Mouse (Mus musculus) forebrain, embryonic 13.5 days (tissue): ENCODE results near the gene Synpr. TPM values are rescaled to one million over a fixed set of nuclear protein-coding genes. Genes with fewer than 3 reads are reported as not detected.

ENCODE experiments used
- ATAC-seq: fragments of 200-750 bp; cut with Nextera tagmentation; 2 replicates; pipeline ENCODE4 v1.8.0; 2017
- H3K27ac ChIP-seq: fragments of 300-500 bp; sonication (generic); 2 replicates; pipeline ENCODE4 v1.5.1; 2015; ENCODE audit warnings: inconsistent platforms, mild to moderate bottlenecking, moderate library complexity
- H3K27me3 ChIP-seq: fragments of 300-500 bp; sonication (generic); 2 replicates; pipeline ENCODE4 v1.6.1; 2015; ENCODE audit warnings: mild to moderate bottlenecking, inconsistent platforms
- H3K36me3 ChIP-seq: fragments of 300-500 bp; sonication (generic); 2 replicates; pipeline ENCODE4 v1.6.1; 2015; ENCODE audit warnings: mild to moderate bottlenecking, inconsistent platforms; ENCODE audit not compliant: poor library complexity, severe bottlenecking
- H3K4me1 ChIP-seq: fragments of 300-500 bp; sonication (generic); 2 replicates; pipeline ENCODE4 v1.6.1; 2015; ENCODE audit warnings: inconsistent platforms
- H3K4me2 ChIP-seq: fragments of 300-500 bp; sonication (generic); 2 replicates; pipeline ENCODE4 v1.6.1; 2015; ENCODE audit warnings: inconsistent platforms, mild to moderate bottlenecking, moderate library complexity
- H3K4me3 ChIP-seq: fragments of 300-500 bp; sonication (generic); 2 replicates; pipeline ENCODE4 v1.5.1; 2015; ENCODE audit warnings: mild to moderate bottlenecking, inconsistent platforms
- H3K9ac ChIP-seq: fragments of 300-500 bp; sonication (generic); 2 replicates; pipeline ENCODE4 v1.6.1; 2015; ENCODE audit warnings: mild to moderate bottlenecking, inconsistent platforms
- H3K9me3 ChIP-seq: fragments of 300-500 bp; sonication (generic); replicated peaks from 2 replicates; pipeline ENCODE4 v1.6.1; 2016; ENCODE audit warnings: inconsistent platforms
- WGBS: fragments of 180-500 bp; shearing (Covaris S2); methylation state at CpG from one replicate; pipeline ENCODE4 v1.1.7; 2015; 5-methylcytosine and 5-hydroxymethylcytosine counted together
- polyA plus RNA-seq: library from polyadenylated mRNA; unstranded; fragments of >200 nt; fragmentation: Nextera tagmentation; extraction: Ambion mirVana; gene quantifications from 2 replicates; pipeline ENCODE4 v1.2.1, GENCODE M21; 2015

The Synpr gene
- polyA plus RNA-seq, 1 experiment from 2014 or later: 12.6 TPM

GRCm38 (mm10) chr14:13567996-13568395 is 283.4 kb downstream of the Synpr start:
- no peak overlapping the region for H3K4me3 ChIP-seq
- no peak overlapping the region for H3K4me2 ChIP-seq
- no peaks in the 10 kb centered on the region for H3K27me3 ChIP-seq
- H3K4me1 ChIP-seq: no peaks in the 10 kb centered on the region
- 83% methylated on average over 2 of the region's 2 CpGs for WGBS
- no peak overlapping the region for H3K9ac ChIP-seq
- no peak overlapping the region for H3K27ac ChIP-seq
- no peak for ATAC-seq
- no peaks in the 10 kb centered on the region for H3K36me3 ChIP-seq
- no peaks in the 10 kb centered on the region for H3K9me3 ChIP-seq

- Histone ChIP-seq H3K4me2 (no peak overlapping the region), H3K4me1 (no peaks in the 10 kb centered on the region), H3K4me3 (no peak overlapping the region), H3K9me3 (no peaks in the 10 kb centered on the region), H3K9ac (no peak overlapping the region), H3K27ac (no peak overlapping the region), H3K36me3 (no peaks in the 10 kb centered on the region), H3K27me3 (no peaks in the 10 kb centered on the region)
- no peak for ATAC-seq
These were observed 287.4 kb downstream of the Synpr start for GRCm38 (mm10) chr14:13571941-13572340.

- no peaks in the 10 kb centered on the region for H3K36me3 ChIP-seq
- no peak overlapping the region for H3K27ac ChIP-seq
- H3K4me3 ChIP-seq: no peak overlapping the region
- H3K4me1 ChIP-seq: no peaks in the 10 kb centered on the region
- 42% methylated on average over 1 of the region's 1 CpGs for WGBS
- H3K9ac ChIP-seq: no peak overlapping the region
- H3K9me3 ChIP-seq: no peaks in the 10 kb centered on the region
- H3K27me3 ChIP-seq: no peaks in the 10 kb centered on the region
- H3K4me2 ChIP-seq: no peak overlapping the region
- ATAC-seq: no peak
These were observed 287.9 kb downstream of the Synpr start for GRCm38 (mm10) chr14:13572530-13572929.

- WGBS: 91% methylated on average over 2 of the region's 2 CpGs
- Histone ChIP-seq H3K4me1 (no peaks in the 10 kb centered on the region), H3K4me3 (no peak overlapping the region), H3K9ac (no peak overlapping the region), H3K9me3 (no peaks in the 10 kb centered on the region), H3K36me3 (no peaks in the 10 kb centered on the region), H3K4me2 (no peak overlapping the region), H3K27ac (no peak overlapping the region), H3K27me3 (no peaks in the 10 kb centered on the region)
- ATAC-seq: no peak
These were observed 293.5 kb downstream of the Synpr start for GRCm38 (mm10) chr14:13578101-13578500.

- 79% methylated on average over 1 of the region's 1 CpGs for WGBS
- H3K4me1 ChIP-seq: no peaks in the 10 kb centered on the region
- H3K27ac ChIP-seq: no peak overlapping the region
- H3K9me3 ChIP-seq: no peaks in the 10 kb centered on the region
- H3K4me2 ChIP-seq: no peak overlapping the region
- H3K36me3 ChIP-seq: no peaks in the 10 kb centered on the region
- H3K9ac ChIP-seq: no peak overlapping the region
- H3K27me3 ChIP-seq: no peaks in the 10 kb centered on the region
- no peak overlapping the region for H3K4me3 ChIP-seq
- ATAC-seq: no peak
These were observed 294.2 kb downstream of the Synpr start for GRCm38 (mm10) chr14:13578744-13579143.

GRCm38 (mm10) chr14:13593321-13593940 is 308.9 kb downstream of the Synpr start:
- Histone ChIP-seq H3K4me3 (no peak overlapping the region), H3K36me3 (no peaks in the 10 kb centered on the region), H3K4me2 (no peak overlapping the region), H3K9me3 (no peaks in the 10 kb centered on the region), H3K9ac (no peak overlapping the region), H3K27ac (no peak overlapping the region), H3K4me1 (no peaks in the 10 kb centered on the region), H3K27me3 (no peaks in the 10 kb centered on the region)
- WGBS: 99% methylated on average over 2 of the region's 2 CpGs
- peak; percentile 21; the same call in 1 of the 2 replicates for ATAC-seq

GRCm38 (mm10) chr14:13596251-13596650 is 311.7 kb downstream of the Synpr start:
- Histone ChIP-seq H3K9ac (no peak overlapping the region), H3K4me3 (no peak overlapping the region), H3K27me3 (no peaks in the 10 kb centered on the region), H3K27ac (no peak overlapping the region), H3K4me1 (no peaks in the 10 kb centered on the region), H3K9me3 (no peaks in the 10 kb centered on the region), H3K36me3 (no peaks in the 10 kb centered on the region), H3K4me2 (no peak overlapping the region)
- 85% methylated on average over 6 of the region's 6 CpGs for whole genome bisulfite sequencing
- ATAC-seq: no peak

- 94% methylated on average over 2 of the region's 2 CpGs for WGBS
- no peak overlapping the region for H3K9ac ChIP-seq
- H3K4me2 ChIP-seq: no peak overlapping the region
- no peak overlapping the region for H3K27ac ChIP-seq
- ATAC-seq: no peak
- H3K9me3 ChIP-seq: no peaks in the 10 kb centered on the region
- H3K27me3 ChIP-seq: no peaks in the 10 kb centered on the region
- H3K4me1 ChIP-seq: no peaks in the 10 kb centered on the region
- H3K36me3 ChIP-seq: no peaks in the 10 kb centered on the region
- H3K4me3 ChIP-seq: no peak overlapping the region
These were observed 312.6 kb downstream of the Synpr start for GRCm38 (mm10) chr14:13597204-13597603.

GRCm38 (mm10) chr14:13620531-13620930 is 336.0 kb downstream of the Synpr start:
- Histone ChIP-seq H3K9ac (no peak overlapping the region), H3K4me2 (no peak overlapping the region), H3K27ac (no peak overlapping the region), H3K4me1 (no peaks in the 10 kb centered on the region), H3K4me3 (no peak overlapping the region), H3K27me3 (no peaks in the 10 kb centered on the region), H3K9me3 (no peaks in the 10 kb centered on the region), H3K36me3 (no peaks in the 10 kb centered on the region)
- ATAC-seq: no peak
- 62% methylated on average over 2 of the region's 2 CpGs for WGBS

GRCm38 (mm10) chr14:13649865-13650264 is 365.3 kb downstream of the Synpr start:
- no peaks in the 10 kb centered on the region for H3K27me3 ChIP-seq
- H3K4me1 ChIP-seq: peaks cover 16% of the 10 kb centered on the region
- H3K9ac ChIP-seq: no peak overlapping the region
- 83% methylated on average over 1 of the region's 1 CpGs for WGBS
- H3K4me3 ChIP-seq: no peak overlapping the region
- no peaks in the 10 kb centered on the region for H3K36me3 ChIP-seq
- H3K27ac ChIP-seq: no peak overlapping the region
- no peaks in the 10 kb centered on the region for H3K9me3 ChIP-seq
- H3K4me2 ChIP-seq: no peak overlapping the region
- ATAC-seq: peak; percentile 67; the same call in 1 of the 2 replicates

- Histone ChIP-seq H3K27me3 (no peaks in the 10 kb centered on the region), H3K9ac (no peak overlapping the region), H3K27ac (peak overlapping the region; percentile 57), H3K4me1 (peaks cover 16% of the 10 kb centered on the region), H3K4me2 (no peak overlapping the region), H3K36me3 (no peaks in the 10 kb centered on the region), H3K9me3 (no peaks in the 10 kb centered on the region), H3K4me3 (no peak overlapping the region)
- WGBS: 69% methylated on average over 1 of the region's 1 CpGs
- ATAC-seq: peak; percentile 48; the same call in 1 of the 2 replicates
These were observed 366.5 kb downstream of the Synpr start for GRCm38 (mm10) chr14:13651039-13651438.

- no peaks in the 10 kb centered on the region for H3K9me3 ChIP-seq
- H3K4me2 ChIP-seq: no peak overlapping the region
- peak overlapping the region; percentile 57; the same call in 1 of the 2 replicates for H3K27ac ChIP-seq
- no peak overlapping the region for H3K9ac ChIP-seq
- no peaks in the 10 kb centered on the region for H3K27me3 ChIP-seq
- H3K4me3 ChIP-seq: no peak overlapping the region
- H3K4me1 ChIP-seq: peaks cover 16% of the 10 kb centered on the region
- WGBS: 6% methylated on average over 2 of the region's 2 CpGs
- H3K36me3 ChIP-seq: no peaks in the 10 kb centered on the region
- ATAC-seq: peak; percentile 95
These were observed 367.1 kb downstream of the Synpr start for GRCm38 (mm10) chr14:13651541-13652298.
